Mouse (Mus musculus) heart, adult 8-10 months (tissue): Measurements from ENCODE around the gene Morn2. TPM values are rescaled to one million over a fixed set of nuclear protein-coding genes. Genes with fewer than 3 reads are reported as not detected.
A peak's percentile ranks its signal among the peaks of the same experiment; 100 is the strongest.
"Not testable (repeated sequence)": the region's sequence is repeated elsewhere in the genome, so short reads cannot be mapped to it uniquely, and the experiment has no call there.

Experiments
- DNase-seq: peaks from one replicate; pipeline ENCODE4 v3.0.0; 2022; ENCODE audit warnings: low spot score
- total RNA-seq, 4 experiments: library from RNA; stranded (reverse); gene quantifications; 2 replicates each; pipeline ENCODE4 v1.2.4; 2022

The Morn2 gene
- total RNA-seq, result 10 to 100 TPM; 13.2 to 17.9 (median 15.3) TPM

DNA sequence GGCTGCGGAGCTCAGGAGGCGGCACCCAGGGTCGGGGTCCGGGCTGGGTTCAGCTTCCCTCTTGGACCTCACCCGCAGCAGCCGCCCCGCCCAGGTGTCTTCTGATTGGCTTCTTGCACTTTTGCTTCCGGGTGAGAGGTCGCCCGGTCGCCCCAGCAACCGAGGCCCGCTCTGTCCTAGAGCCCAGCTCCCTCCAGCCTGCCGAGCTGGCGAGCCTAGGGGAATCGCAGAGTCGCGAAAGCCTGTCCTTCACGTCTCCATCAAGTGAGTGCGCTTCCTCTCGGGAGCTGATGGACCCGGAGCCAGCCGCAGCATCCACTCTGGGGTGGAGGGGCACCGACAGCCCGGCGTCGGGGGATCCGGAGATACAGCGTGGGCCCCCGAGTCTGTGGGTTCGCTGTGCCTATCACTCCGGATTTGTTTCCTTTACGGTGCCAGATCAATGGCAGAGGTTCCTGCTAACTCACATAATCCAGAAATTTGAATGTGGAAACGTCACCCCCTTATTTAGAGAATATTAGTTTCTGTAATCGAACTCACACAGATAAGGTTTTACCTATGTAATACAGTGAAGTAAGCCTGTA is at the start of gene Morn2, which contains the start of gene Dhx57:
Morn2 (plus strand) TSS at position 130 of the 584 bp plus-strand sequence.
Dhx57 (minus strand) TSS at position 403 of the 584 bp plus-strand sequence.
- DNase-seq, result peak; percentile 98

DNA sequence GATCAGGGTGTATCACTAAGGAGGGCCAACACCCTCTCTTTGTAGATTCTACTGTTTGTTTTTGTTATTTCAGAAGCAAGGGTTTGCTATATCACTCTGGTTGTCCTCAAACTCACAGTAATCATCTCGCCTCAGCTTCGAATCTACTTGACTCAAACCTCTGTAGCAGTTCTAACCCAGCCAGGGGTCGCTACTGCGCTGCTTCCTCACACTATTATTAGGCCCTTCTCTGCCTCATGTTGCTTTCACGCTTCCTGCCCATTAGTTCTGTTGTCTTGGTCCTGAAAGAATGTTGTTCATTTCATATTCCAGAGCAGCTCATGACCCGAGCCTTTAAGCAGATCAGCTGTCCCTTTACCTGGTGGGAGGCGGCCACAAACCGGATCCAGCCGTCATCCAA is 48.4 kb upstream of the Morn2 start:
- no peak for DNase-seq

- DNase-seq, result no peak
Measured at GRCm38 (mm10) chr17:80243116-80243515, 46.9 kb upstream of the Morn2 start.

- peak; percentile 13 for DNase-seq
Measured at GRCm38 (mm10) chr17:80252757-80253525, 37.1 kb upstream of the Morn2 start.

DNA sequence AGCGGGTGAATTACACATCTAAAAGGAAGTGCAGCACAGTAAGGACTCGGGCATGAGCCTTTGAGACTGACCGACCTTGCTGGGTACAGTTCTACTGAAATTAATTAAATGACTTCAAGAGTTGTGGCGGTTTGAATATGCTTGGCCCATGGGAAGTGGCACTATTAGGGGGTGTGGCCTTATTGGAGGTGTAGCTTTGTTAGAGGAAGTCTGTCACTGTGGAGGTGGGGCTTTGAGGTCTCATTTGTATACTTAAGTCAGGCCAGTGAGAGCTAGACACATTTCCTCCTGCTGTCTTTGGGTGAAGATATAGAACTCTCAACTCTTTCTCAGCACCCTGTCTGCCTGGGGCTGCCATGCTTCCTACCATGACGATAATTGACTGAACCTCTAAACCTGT is 35.6 kb upstream of the Morn2 start:
- no peak for DNase-seq

- DNase-seq, result peak; percentile 77
Measured at GRCm38 (mm10) chr17:80255208-80255607, 34.8 kb upstream of the Morn2 start.

GRCm38 (mm10) chr17:80267065-80267464 is 22.9 kb upstream of the Morn2 start:
- DNase-seq, result no peak

DNA sequence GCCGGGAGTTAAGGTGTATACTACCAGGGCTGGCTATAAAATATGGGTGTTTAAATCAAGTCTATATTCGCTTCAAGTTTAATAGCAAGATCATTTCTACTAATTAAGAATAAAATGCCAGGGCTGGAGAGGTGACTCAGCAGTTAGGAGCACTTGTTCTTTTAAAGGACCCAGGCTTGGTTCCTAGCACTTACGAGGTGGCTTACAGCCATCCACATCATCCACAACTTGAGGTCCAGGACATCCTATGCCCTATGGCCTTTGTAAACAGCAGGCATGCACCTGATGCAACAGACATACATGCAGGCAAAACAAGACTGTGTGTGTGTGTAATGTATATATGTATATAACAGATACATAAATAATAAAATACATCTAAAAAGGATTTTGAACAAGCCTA is 21.9 kb upstream of the Morn2 start:
- no peak for DNase-seq

DNA sequence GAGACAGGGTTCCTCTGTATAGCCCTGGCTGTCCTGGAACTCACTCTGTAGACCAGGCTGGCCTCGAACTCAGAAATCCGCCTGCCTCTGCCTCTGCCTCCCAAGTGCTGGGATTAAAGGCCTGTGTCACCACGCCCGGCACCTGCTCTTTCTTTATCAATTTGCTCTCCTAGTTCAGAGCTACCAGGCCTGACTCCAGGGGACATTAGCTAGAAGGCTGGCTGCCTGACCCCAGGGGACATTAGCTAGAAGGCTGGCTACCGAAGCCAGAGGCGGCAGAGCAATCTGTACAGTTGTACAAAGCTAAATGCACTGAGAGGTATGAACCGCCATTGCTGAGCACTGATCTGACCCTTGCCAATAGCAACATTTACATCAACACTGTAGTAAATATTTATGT is 19.4 kb upstream of the Morn2 start:
- DNase-seq, result not testable (repeated sequence)

DNA sequence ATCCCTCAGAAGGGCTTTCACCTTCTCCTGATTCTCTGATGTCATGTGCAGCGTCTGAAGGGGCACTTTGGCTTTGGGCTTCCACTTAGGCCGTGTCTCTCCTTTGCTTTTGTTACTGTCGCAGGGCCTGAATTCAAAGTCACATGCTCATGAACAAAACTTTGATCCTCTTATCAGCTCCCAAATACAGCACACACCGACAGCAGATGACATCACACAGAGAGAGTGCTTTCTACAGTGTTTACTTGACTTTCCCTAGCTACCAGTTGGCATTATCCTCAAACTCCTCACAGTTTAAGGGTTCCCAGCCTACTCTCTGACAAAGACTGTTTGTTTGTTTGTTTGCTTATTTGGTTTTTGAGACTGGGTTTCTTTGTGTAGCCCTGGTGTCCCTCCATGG is 11.7 kb upstream of the Morn2 start:
- no peak for DNase-seq

- no peak for DNase-seq
Measured at GRCm38 (mm10) chr17:80279340-80280070, 10.5 kb upstream of the Morn2 start.

DNA sequence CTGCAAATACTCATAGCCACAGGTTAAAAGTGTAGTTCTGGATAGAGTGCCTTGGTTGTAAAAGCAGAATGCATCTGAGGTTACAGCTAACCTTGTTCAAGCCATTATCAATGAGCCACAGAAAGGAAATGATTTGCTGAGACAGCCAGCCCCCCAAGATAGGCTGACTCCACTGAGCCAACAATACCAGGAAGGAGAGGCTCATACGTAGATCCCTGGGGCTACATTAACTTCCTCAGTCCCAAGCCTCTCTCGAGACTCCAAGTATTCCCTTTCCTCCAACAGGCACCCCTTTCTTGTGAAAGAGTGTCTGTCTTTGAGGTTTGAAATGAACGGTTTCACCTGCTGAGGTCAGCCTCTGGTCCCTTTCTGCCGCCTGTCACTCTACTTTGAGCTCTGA is 5.6 kb upstream of the Morn2 start:
- DNase-seq, result peak; percentile 19

GRCm38 (mm10) chr17:80288012-80288411 is 2.0 kb upstream of the Morn2 start:
- DNase-seq, result no peak

GRCm38 (mm10) chr17:80289280-80290073 is 526 bp upstream of the Morn2 start:
- DNase-seq, result no peak

- DNase-seq, result peak; percentile 53
Measured at GRCm38 (mm10) chr17:80291148-80291547, 1.1 kb downstream of the Morn2 start.

DNA sequence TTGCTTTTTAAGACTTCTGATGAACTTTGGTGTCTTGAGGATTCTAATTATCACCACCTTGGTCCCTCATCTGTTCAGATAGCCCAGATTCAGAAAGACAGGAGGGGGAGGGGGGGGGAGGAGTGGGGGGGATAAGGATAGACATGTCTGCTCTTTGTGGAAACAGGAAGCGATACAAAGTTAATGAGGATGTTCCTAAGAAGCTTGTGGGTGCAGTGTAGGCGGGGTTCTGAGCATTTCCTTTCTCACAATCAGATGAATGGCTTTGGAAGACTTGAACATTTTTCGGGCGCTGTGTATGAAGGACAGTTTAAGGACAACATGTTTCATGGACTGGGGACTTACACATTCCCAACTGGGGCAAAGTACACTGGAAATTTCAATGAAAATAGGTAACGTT is 5.3 kb downstream of the Morn2 start:
- DNase-seq, result no peak

DNA sequence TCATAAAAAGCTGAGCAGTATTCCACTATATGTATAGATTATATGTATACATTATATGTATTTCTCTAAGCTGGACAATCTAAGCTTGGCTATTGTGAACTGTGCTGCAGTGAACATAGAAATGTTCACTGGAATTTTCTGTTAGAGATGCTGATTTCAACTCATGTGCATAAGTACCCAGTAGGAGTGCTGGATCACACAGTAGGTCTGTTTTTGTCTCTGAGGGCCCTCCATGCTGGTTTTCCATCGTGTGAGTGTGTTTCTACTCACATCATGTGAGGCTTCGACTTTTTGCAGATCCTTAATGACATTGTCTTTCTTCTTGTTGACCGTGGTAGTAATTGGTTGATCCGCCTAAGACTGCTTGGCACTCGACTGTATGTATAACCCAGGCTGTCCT is 8.8 kb downstream of the Morn2 start:
- no peak for DNase-seq

- DNase-seq, result no peak
Measured at GRCm38 (mm10) chr17:80307251-80307650, 17.2 kb downstream of the Morn2 start, which contains the start of gene Arhgef33. Arhgef33 (plus strand) TSS chr17:80307407.

DNA sequence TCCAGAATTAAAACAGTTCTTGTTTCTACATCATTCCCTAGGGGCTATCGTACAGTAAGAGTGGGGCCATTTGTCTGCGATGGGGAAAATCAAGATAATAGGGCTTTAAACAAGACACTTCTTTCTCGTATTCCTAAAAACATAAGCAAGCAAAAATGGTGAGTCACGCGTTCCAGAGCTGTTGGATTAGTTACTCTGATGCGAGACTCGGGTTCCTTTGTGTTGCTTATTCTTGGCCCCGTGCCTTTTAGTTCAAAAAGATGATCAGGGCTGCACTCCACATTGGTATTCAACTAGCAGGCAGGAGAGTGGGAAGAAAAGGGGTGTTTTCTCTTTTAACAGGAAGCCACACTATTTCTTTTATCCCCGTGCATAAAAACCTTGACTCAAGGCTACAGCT is 21.8 kb downstream of the Morn2 start:
- no peak for DNase-seq

DNA sequence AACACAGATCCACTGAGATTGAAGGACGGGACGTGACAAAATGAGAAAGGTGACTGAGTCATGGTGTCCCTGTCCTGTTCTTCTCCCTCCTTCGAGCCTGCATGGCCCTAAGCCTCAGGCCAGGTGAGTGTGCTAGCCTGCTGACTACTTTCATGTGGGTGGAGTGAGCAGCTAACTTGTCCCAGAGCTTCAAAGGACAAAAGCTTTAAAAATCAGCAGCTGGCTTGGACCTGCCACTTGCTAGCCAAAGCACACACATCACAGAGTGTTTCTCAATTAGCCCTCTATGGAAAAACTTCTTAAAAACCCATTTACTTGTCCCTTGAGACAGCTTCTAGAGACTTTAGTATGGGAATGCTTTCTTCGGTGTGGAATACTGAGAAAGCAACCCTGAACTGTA is 22.4 kb downstream of the Morn2 start:
- DNase-seq, result no peak

DNA sequence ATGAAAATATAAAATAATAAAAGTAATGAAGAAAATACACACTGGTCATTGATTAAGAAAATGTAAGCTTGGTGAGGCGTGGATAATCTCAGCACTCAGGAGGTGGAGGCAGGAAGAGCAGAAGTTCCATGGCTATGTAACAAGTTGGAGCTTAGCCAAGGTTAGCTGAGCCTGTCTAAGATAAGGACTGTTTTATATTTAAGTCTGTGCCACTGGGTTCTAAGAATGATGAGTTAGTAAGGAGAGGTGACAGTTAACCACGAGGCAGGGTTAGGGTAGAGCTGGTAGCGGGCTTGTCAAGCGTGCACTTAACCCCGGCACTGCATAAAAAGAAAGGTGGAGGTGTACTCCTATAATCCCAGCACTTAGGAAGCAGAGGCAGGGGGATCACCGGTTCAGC is 32.2 kb downstream of the Morn2 start:
- peak; percentile 16 for DNase-seq

GRCm38 (mm10) chr17:80323015-80323414 is 33.0 kb downstream of the Morn2 start:
- DNase-seq, result no peak
